Mouse (Mus musculus) urinary bladder, adult 2 months (tissue): ENCODE measurements around the gene Cyb5r2. TPM values are rescaled to one million over a fixed set of nuclear protein-coding genes. Genes with fewer than 3 reads are reported as not detected.

Experiments
- DNase-seq: peaks from one replicate; pipeline ENCODE4 v3.0.0; 2022; ENCODE audit warnings: low spot score
- polyA plus RNA-seq: library from polyadenylated mRNA; depleted of rRNA; stranded (reverse); fragments of >200 nt; gene quantifications from 2 replicates; pipeline ENCODE4 v1.2.3, GENCODE M21; 2012; rRNA removed

Gene Cyb5r2
- 0.13 TPM in 1 of 2 replicates, not detected in the other for polyA plus RNA-seq

DNA sequence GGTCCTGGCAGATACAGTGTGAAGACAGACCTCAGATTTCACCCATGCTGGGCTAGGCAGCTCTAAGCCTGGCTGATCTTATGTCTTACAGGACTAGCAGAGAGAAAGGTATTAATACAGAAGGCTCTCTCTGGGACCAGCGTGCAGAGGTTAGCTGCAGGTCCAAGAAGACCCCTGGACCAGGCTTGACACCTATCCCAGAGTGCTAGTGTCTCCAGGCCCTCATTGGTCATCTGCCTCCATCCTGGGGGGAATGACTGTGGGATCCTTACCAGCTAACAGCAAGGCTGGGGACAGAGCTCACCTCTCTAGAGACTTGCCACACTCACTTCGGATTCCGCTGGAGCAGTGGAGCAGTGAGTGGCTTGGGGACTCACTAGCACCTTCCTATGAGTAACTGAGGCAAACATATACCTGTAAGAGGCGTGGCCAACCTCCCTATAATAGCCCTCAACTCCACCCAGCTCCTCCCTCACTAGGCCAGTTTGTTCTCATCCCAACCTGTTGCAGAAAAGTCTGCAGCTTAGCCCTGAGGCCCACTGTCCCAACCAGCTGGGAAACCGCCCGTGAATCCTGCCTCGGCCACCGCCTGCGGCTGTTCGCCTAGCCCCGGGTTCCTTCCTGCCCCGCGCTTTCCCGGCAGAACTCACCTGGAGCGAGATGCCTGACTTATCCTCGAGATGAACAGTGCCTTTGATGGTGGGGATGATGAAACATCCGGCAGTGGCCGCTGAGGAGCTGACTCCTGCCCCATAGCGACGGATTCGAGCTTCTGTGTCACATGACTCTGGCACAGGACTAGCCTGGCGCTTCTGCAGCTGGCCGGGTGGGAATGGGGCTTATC, at the start of gene Cyb5r2:
Gene Cyb5r2 (minus strand): TSS at position 725 of the 844 bp plus-strand sequence.
- no peak for DNase-seq

DNA sequence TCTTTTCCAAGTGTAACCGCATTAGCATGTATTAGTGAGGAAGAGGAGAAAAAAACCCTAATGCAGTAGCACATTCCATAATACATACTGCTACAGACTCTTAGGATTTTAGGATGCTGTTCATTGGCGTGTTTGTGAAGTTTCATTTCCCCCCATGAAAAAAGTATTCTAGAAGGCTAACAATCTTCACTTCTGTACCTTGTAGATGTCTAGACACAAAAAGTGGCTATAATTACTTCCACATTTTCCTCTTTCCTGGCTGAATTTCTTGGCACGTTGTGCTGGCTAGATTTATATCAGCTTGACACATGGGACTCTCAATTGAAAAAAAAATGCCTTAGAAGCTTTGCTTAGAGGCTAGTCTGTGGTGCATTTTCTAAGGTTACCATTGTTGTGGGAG, 44.3 kb upstream of the Cyb5r2 start:
- DNase-seq = no peak

DNA sequence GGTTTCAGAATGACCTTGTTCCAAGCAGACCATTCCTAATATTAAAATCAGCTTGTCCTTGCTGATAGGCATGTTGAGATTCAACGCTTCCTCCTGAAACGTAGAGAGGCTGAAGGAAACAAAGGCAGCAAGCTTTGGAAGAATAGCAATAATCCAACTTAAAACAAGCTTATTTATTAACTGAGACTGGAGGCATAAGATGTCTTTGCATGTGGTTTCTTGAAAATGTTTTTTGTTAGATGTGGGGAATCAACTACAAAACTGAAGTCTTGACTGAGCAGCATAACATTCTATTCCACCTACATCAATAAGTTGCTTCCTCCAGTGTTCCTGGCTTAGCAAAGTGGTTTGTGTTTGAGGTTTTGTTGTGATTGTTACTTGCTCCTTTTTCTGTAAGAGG, 43.3 kb upstream of the Cyb5r2 start, which contains the start of gene Ovch2:
Gene Ovch2 (minus strand): TSS at position 101 of the 400 bp plus-strand sequence.
- DNase-seq = no peak

DNA sequence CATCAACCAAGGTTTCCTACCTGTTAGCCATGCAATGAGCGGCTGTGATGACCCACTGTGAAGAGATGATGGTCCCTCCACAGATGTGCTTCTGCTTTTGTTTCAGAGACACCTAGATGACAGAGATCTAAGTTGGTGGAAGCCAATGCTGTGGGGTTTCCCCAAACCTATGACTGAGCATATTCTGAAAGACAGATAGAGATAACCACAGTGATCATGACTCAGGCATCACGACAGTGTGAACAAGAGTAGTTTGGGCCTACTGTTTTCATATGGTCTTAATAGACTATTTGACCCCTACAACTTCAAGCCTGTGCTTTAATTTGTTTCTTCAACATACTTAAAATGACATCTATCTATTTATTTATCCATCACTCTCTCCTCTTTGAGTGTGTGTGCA, 38.7 kb upstream of the Cyb5r2 start:
- no peak for DNase-seq

DNA sequence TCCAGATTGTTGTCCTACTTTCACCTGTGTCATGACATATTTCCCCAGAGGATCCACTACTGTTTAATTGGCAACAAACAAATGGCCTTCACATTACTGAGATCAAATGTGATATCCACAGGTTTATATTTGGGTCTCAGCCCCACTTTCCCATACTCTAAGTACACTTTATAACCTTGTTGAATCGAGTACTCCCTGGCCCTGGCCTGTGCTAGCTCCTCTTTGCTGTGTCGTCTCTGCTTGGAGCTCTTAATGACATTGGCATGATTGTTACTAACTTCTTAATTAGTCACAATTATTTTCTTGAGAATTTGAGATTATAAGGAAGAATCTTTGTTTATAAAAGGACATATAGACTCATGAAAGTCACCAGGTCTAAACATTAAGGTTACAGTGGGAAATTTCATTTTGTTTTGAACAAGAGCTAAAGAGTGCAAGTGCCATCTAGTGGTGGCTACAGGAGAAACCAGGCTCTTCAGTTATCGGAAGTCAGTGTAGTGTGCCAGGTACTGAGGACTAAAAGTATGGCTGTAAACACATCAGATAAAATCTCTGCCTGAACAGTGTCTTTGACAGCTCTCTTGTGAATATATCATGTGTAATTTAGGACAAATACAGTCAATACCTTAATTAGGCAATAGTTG, 30.3 kb upstream of the Cyb5r2 start:
- DNase-seq = no peak

DNA sequence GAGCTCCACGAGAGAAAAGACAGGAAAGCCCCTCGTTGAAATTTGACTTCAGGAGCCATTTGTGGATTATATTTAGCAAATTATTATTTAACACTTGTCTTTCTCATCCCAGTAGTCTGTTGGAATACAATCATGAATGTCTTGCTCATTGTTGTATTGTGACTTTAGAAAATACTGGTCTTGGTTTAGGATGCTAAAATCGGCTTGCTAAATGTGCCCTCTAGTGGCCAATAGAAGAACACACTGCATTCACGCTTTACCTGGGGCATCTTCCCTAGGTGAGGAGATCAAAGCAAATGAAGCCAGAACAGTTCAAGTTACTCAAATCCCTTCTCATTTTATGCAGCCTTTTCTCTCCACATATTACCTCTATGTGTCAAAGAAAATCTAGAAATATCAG, 21.8 kb upstream of the Cyb5r2 start:
- DNase-seq = no peak

DNA sequence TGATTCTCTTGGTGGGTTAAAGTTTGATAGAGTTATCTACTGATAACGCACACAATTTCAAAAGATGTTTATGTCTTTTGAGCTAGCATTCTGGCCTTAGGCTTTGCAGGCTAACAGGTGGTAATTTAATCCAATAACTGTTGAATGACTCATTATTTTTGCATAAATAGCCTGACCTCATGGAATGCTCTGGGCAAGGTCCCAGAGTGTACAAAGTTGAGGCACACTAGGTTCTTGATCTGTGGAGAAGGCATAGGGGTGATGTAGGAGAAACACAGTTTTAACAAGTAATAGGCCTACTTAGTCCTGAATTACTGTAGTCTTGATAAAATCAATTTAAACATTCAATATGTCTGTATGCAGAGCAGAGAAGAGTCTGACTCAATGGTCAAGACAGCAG, 20.4 kb upstream of the Cyb5r2 start:
- no peak for DNase-seq

DNA sequence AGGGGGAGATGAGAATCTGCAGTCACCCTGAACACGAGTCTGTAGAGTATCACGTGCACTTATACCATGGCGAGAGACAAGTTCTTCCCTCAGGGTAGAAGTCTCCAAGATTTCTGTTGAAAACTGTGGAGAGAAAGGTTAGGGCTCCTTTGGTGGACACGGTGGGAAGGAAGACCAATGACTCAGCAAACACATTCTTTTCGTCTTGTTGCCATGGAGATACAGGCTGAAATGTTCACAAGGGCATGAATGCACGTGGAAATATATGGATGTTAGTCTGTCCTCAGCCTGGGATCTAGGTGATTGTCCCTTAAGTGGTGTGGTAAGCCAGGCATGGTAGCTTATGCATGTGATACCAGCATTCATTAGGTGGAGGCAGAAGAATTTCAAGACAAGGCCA, 13.0 kb upstream of the Cyb5r2 start:
- no peak for DNase-seq

DNA sequence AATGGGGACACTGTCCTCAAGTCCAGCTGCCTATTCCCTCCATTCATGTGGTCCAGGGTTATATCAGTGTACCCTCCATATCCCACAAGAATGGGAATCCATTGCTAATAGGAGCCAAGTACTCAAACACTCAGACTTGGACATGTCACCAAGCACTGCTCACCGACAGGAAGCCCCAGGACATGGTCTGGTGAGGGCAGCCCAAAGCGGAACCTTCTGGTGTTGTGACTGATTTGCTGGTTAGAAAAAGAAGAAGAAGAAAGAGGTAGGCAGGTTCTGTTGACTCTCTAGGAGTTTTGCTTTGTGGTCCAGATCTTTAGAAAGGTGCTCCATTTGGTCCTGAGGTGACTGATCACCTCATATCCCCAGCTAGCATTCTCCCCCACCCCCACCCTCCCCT, 1.1 kb downstream of the Cyb5r2 start:
- DNase-seq = no peak

DNA sequence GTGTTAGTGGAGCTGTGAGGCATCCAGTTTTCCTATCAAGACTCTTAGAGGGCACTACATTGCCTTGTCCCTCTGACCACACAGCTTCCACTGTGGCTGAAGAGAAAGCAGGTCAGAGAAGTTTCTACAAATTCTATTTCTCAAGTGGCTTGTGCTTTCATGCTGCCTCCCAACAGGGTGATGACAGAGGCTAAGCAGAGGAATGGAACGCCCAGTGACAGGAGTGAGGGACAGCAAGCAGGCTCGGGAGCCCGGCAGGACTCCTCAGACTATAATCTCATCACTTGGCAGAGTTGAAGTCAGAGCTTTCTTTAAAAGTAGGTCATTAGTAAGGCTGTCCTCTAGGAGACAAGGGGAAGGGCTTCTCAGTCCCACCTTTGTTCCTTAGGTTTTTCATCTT, 1.9 kb downstream of the Cyb5r2 start:
- DNase-seq = no peak

DNA sequence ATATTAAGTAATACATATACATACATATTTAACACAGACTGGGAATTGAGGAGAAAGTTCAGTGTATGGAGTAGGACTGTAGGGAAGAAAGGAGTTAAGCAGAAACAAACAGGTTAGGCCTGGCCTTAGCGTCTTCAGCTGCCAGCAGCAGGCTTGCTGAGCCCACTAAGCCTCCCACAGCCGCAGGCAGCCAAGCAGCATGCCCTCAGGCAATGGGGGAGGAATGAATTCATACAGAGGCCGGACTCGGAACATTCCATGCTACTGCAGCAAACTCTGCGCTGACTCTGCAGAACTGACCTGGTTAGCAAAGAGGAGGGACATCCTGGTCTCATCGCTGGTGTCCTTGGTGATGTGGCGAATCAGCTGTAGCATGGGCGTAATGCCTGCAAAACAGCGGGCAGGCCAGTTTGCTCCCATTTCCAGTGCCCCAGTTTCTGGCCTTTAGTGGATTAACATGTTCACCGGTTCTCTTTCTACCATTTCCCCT, 5.8 kb downstream of the Cyb5r2 start:
- DNase-seq = no peak

DNA sequence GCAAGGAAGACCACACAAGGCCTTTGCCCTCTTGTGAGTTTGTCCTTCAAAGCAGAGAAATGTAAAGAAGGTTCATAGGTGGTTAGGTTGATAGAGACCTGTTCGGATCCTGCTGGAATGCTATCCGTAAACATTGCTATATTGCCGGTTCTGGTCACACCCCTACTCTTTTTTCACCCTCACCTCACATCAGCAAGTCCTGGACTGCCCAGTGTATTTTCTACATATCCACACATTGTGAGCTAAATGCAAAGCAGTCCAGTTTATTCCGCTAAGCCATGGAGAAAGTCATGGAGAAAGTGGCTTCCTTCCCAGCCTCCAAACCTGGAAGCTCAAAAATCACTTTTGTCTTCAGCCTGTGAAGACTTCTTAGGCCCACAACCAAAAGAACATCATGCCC, 8.1 kb downstream of the Cyb5r2 start:
- DNase-seq = no peak

DNA sequence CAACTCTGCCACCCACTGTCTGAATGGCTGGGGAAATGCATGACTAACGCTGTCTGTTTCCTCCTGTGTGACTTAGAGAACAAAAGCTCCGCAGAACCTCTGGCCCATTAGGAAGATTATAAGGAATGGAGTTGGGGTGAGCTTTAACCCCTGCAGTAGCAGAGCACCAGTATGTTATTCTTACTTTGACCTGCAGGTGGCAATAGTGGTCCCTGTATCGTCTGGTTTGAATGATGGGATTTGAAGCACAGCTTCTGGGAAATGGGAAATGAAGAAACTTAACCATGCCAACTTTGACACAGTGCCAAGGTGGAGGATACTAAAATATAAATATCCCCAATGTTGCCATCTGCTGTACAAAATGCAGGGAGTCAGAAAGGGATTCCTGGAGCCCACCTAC, 8.6 kb downstream of the Cyb5r2 start:
- DNase-seq = no peak

DNA sequence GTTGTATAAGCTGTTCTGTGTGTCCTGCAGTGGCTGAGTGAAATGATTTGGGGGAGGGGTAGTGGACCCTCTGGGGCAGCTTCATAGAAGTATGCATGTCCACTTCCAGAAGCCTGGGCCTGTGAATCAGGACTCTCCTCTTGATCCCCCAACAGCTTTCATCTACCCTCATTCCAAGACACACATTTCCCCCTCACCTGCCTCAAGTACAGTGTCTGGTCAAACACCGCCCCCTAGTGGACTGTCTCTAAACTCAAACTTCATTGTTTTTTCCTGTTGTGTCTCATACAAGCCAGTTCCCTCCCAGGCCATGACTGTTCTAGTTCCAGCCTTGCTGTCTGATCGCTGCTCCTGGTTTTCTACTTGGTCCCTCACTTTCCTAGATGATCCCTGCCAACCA, 9.9 kb downstream of the Cyb5r2 start:
- DNase-seq = no peak

DNA sequence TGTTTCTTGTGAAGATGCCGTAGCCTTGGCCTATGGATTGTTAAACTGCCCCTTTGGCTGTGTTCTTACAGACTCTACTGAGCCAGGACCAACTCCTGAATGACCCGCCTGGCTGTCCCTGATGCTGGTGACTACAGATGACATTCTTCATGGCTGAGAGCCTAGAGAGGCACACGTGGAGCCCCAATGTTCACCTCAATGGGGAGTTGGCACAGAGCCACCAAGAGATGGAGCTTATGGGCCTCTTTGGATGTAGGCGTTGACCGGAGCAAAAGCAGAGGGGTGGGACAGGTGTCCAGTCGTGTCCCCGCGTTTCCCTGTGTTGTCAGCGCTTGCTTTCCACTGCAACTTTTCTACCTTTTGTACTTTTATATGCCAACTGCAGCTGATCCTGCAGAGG, 10.4 kb downstream of the Cyb5r2 start:
- no peak for DNase-seq

DNA sequence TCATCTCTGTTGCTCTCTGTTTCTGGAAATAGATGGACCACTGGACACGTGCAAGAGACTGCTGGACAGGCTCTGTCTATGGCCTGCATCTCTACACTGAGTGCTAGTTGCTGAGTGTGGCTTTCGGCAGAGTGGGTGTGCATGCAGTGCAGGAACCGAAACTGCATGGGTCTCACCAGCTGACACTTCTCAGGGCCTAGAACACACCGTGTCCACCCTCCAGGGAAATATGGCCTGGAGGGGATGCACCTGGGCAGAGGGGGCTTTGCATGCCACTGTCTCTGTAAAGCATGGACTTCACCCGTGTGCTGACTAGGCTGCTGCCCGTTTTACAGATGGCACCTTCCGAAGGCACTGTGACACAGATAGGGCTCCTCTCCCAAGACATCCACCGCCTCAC, 11.8 kb downstream of the Cyb5r2 start:
- no peak for DNase-seq

DNA sequence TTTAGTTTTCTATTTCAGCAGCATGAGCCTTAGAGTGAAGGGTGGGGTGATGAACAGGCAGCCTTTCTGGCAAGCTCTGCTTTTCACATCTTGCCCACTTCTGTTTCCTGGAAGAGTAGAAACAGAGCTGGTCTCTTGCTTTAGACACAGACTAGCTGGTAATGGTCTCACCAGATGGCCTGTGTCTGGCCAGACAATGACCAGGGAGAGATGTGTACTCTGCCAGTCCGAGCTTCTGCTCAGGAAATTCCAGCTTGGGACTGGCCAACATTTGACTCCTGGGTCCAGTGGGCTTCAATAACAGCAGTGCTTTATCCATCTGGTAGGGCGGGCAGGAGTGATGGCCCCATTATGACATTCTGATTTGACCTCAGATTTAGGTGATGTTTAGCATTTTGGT, 12.7 kb downstream of the Cyb5r2 start:
- no peak for DNase-seq

DNA sequence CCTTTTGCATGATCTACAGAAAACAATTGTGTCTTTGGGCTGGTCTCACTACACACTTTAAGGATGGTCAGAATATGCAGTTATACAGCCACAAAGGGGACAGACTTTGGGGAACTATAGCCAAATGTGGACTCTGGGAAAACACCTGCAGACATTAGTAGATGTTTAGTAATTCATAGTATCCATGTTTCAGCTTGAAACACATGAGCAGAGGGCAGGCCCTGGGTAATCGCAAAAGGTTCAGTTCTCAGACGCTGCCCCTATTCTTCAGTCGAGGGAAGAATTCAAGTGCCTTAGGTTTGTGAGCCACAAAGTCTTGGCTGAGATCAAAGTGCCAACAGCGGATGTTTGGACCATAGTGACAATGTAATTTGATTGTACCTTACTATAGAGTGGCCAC, 13.4 kb downstream of the Cyb5r2 start:
- DNase-seq = no peak

DNA sequence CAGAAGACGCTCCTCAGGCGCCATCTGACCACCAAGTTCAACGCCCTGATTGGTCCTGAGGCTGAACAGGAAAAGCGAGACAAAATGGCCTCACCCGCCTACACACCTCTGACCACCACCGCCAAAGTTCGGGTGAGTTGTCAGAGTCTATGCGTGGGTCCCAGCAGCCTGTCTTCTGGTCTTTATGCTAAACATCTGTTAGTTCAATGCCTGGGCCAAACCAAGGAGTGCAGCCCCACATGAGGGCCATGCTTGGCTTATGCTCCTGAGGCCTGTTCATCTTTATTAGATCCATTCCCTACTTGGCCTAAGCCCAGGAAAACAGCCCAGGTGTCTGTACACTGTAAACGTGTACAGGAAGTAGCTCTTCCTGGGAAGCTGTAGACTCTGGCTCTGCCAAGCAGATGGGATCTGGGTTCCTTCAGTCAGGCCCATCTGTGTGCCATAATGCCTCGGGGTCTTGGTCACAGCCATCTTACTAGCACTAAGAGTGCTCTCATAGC, 14.8 kb downstream of the Cyb5r2 start:
- DNase-seq = no peak

DNA sequence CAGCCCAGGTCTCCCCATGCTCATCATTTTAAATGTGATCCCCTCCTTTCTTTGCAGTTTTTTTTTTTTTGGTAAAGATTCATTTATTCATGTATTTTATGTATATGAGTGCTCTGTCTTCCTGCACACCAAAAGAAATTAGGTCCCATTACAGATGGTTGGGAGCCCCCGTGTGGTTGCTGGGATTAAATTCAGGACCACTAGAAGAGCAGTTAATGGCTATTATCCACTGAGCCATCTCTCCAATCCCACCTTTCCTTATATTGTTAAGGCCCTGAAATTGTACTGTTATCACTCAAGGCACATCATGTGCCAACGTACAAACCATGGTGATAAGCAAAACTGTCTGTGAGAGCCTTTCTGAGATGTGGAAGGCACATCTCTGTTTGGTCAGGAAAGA, 19.1 kb downstream of the Cyb5r2 start:
- DNase-seq = no peak

DNA sequence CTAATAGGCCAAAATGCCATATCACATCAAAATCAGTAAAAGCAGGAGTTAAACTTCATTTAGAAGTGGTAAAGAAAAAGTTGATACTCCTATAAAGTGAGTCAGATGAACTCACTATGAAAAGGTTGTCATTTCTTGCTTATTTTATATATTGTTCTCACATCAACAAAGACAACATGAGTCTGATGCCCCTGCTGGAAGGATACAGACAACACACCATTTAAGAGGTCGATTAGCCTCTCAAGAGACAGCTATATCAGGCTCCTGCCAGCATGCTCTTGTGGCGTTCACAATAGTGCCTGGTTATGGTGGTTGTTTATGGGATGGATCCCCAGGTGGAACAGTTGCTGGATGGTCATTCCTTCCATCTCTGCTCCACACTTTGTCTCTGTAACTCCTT, 24.7 kb downstream of the Cyb5r2 start:
- DNase-seq = no peak

DNA sequence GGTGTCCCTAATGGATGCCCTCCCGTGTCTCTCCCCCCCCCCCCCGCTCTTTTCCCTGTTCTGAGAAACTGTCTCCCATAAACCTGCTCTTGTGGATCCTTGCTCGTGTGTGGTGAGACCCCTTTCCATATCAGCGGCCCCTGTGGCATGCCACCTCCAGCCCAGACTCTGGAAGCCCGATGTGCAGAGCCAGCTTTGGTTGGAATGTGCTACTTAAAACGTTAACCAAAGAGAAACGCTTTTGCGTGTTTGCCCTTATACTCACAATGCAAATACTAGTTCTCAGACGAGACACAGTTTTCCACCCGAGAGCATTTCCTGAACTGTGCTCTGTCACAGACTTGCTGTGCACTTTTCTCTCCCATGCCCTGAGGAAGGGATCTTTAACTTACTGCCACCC, 27.2 kb downstream of the Cyb5r2 start:
- DNase-seq = no peak

DNA sequence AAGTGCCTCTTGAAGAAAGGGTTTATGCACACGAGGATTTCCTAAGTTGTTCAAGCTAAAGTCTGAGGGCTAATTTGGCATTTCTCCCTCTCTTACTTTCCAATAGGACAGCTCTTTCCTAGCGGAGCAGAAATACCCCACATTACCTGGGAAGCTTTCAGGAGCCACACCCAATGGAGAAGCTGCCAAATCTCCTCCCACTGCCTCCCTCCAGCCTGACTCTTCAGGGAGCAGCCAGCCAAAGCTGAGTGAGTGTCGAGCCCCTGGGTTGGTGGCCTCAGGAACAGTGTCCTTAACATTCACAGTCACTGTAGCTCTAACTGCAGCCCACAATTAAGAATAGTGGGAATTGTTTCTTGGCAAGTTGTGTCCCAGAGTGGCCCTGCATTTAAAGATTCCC, 30.3 kb downstream of the Cyb5r2 start:
- DNase-seq = no peak
